ENCODE assay signal across 13 mouse cellular contexts in the genomic region with DNA sequence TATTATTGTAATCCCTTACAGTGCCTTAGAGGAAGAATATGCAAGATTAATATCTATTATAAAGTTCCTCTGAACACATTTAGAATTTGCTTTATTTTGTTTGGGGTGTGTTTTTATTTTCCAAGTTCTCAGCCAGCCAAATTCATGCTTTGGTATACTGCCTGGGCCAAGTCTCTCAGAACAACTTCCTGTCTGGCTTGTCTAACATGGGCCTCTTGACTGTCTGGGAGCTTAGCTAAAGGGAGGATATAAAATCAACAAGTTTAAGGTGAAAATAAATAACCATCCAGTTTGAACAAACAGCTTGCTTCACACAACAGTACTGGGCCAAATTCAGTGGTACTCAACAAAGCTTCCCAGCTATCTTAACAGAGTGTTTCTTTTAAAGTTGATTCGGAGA.
"Had no signal": no experiment of that assay in that cellular context is flagged by ENCODE, and none has a peak within 500 bp of the region (broad histone marks: within the 10 kb centered on the region; RNA-seq: fewer than 3 reads in every experiment).

No protein-coding gene starts in this region.

- H3K4me3 ChIP-seq: layer of hippocampus, adult 2 months; limb, embryonic 12.5 days; liver, embryonic 15.5 days; midbrain, embryonic 13.5 days; myocyte; neural tube, embryonic 15.5 days had no signal

- DNase-seq: kidney, adult 18-20 months; liver; lung, adult 2 months; spleen, adult 18-20 months; thymus, adult 18-20 months; thymus, postnatal 14 days had no signal

- H3K4me2 ChIP-seq: limb, embryonic 12.5 days; liver, embryonic 15.5 days; midbrain, embryonic 13.5 days; neural tube, embryonic 15.5 days had no signal

- H3K9me3 ChIP-seq: limb, embryonic 12.5 days; liver, embryonic 15.5 days; midbrain, embryonic 13.5 days; neural tube, embryonic 15.5 days had no signal

- H3K36me3 ChIP-seq: limb, embryonic 12.5 days; liver, embryonic 15.5 days; midbrain, embryonic 13.5 days; neural tube, embryonic 15.5 days had no signal

- H3K27ac ChIP-seq: layer of hippocampus, adult 2 months; limb, embryonic 12.5 days; liver, embryonic 15.5 days; midbrain, embryonic 13.5 days; neural tube, embryonic 15.5 days had no signal

- ATAC-seq: lung, postnatal 0 days; midbrain, embryonic 13.5 days had no signal

- H3K9ac ChIP-seq: limb, embryonic 12.5 days; liver, embryonic 15.5 days; midbrain, embryonic 13.5 days; neural tube, embryonic 15.5 days had no signal

- H3K27me3 ChIP-seq: limb, embryonic 12.5 days; liver, embryonic 15.5 days; midbrain, embryonic 13.5 days; neural tube, embryonic 15.5 days had no signal

- H3K4me1 ChIP-seq: liver, embryonic 15.5 days; midbrain, embryonic 13.5 days; neural tube, embryonic 15.5 days had no signal
